Mouse (Mus musculus) bone marrow, adult 2 months (tissue): Measurements from ENCODE around the gene Slco1c1. TPM values are rescaled to one million over a fixed set of nuclear protein-coding genes. Genes with fewer than 3 reads are reported as not detected.

Experiments used
- H3K27ac ChIP-seq: fragments of 200-500 bp; 2 replicates; pipeline ENCODE4 v1.5.1; 2012; ENCODE audit warnings: low read depth, mild to moderate bottlenecking, control low read depth, inconsistent platforms, low read length; ENCODE audit not compliant: control insufficient read depth, poor library complexity, insufficient read depth
- H3K4me1 ChIP-seq: fragments of 200-500 bp; 2 replicates; pipeline ENCODE4 v1.6.1; 2011; ENCODE audit warnings: low read length; ENCODE audit not compliant: control insufficient read depth, insufficient read depth
- H3K4me3 ChIP-seq: fragments of 200-500 bp; replicated peaks from 2 replicates; pipeline ENCODE3; 2011; ENCODE audit warnings: mild to moderate bottlenecking, low read depth, low read length, control low read depth; ENCODE audit not compliant: control insufficient read depth
- CTCF ChIP-seq: fragments of 200-500 bp; IDR thresholded peaks from 2 replicates; pipeline ENCODE4 v1.5.1; 2011; ENCODE audit warnings: low read length, control low read depth; ENCODE audit not compliant: control insufficient read depth, insufficient read depth
- POLR2A ChIP-seq: fragments of 200-500 bp; IDR thresholded peaks from 2 replicates; pipeline ENCODE4 v1.6.1; 2011; ENCODE audit warnings: low read depth, mild to moderate bottlenecking, control low read depth, low read length, borderline replicate concordance; ENCODE audit not compliant: control insufficient read depth
- WGBS: fragments of 180-500 bp; shearing (Covaris S2); methylation state at CpG from one replicate; pipeline ENCODE4 v1.1.7; 2018; 5-methylcytosine and 5-hydroxymethylcytosine counted together
- polyA plus RNA-seq: library from polyadenylated mRNA; stranded (reverse); fragments of >200 nt; gene quantifications from 2 replicates; pipeline ENCODE4 v1.2.4, GENCODE M21; 2011; ENCODE audit warnings: low replicate concordance; ENCODE audit not compliant: missing spikeins, insufficient read depth, insufficient read length

Slco1c1 gene
- not detected in 2 replicates for polyA plus RNA-seq

GRCm38 (mm10) chr6:141523747-141524640, at the start of gene Slco1c1:
TSS of gene Slco1c1 (plus strand) at chr6:141524368.
- no peak within 1 kb of the TSS for H3K4me3 ChIP-seq

GRCm38 (mm10) chr6:141474696-141475095, 49.5 kb upstream of the Slco1c1 start:
- whole genome bisulfite sequencing: 14% methylated on average over 3 of the region's 3 CpGs
- H3K27ac ChIP-seq: no peak overlapping the region
- no peaks in the 10 kb centered on the region for H3K4me1 ChIP-seq
- no peak overlapping the region for H3K4me3 ChIP-seq
- TF ChIP-seq CTCF (no peak), POLR2A (no peak)

More at GRCm38 (mm10) chr6:141523747-141524640, at the start of gene Slco1c1:
- TF ChIP-seq CTCF: no peak
- no peak within 1 kb of the TSS for H3K27ac ChIP-seq
- WGBS: 55% methylated on average over 2 of the region's 2 CpGs
- no peaks in the 10 kb centered on the region for H3K4me1 ChIP-seq

- H3K27ac ChIP-seq: no peak overlapping the region
- TF ChIP-seq CTCF: no peak
- TF ChIP-seq POLR2A: no peak
- WGBS: 71% methylated on average over 10 of the region's 10 CpGs
- H3K4me3 ChIP-seq: no peak overlapping the region
- no peaks in the 10 kb centered on the region for H3K4me1 ChIP-seq
These were observed 38.7 kb upstream of the Slco1c1 start for GRCm38 (mm10) chr6:141485302-141486021.

GRCm38 (mm10) chr6:141487266-141487665, 36.9 kb upstream of the Slco1c1 start:
- H3K27ac ChIP-seq: no peak overlapping the region
- no peaks in the 10 kb centered on the region for H3K4me1 ChIP-seq
- WGBS: 79% methylated on average over 7 of the region's 7 CpGs
- no peak overlapping the region for H3K4me3 ChIP-seq
- no peak for TF ChIP-seq CTCF
- no peak for TF ChIP-seq POLR2A

GRCm38 (mm10) chr6:141488619-141489018, 35.5 kb upstream of the Slco1c1 start:
- Histone ChIP-seq H3K4me3 (no peak overlapping the region), H3K4me1 (no peaks in the 10 kb centered on the region), H3K27ac (no peak overlapping the region)
- no peak for TF ChIP-seq POLR2A
- 0 out of 2 replicates have a peak, but pooled peaks have one; percentile 22 for TF ChIP-seq CTCF
- WGBS: 18% methylated on average over 11 of the region's 11 CpGs

GRCm38 (mm10) chr6:141494909-141495308, 29.3 kb upstream of the Slco1c1 start:
- no peak overlapping the region for H3K27ac ChIP-seq
- no peaks in the 10 kb centered on the region for H3K4me1 ChIP-seq
- WGBS: 77% methylated on average over 4 of the region's 4 CpGs
- TF ChIP-seq CTCF: no peak
- no peak for TF ChIP-seq POLR2A
- H3K4me3 ChIP-seq: no peak overlapping the region

GRCm38 (mm10) chr6:141495634-141496418, 28.3 kb upstream of the Slco1c1 start:
- TF ChIP-seq POLR2A (no peak), CTCF (no peak)
- Histone ChIP-seq H3K4me1 (no peaks in the 10 kb centered on the region), H3K27ac (no peak overlapping the region), H3K4me3 (no peak overlapping the region)
- WGBS: 67% methylated on average over 13 of the region's 13 CpGs
